Mouse (Mus musculus) E14TG2a.4 (cell line): ENCODE data around the gene Cx3cl1.

Source experiments
- CTCF ChIP-seq: conservative IDR thresholded peaks from 2 replicates; pipeline ENCODE4 v1.5.1; 2014; ENCODE audit warnings: low read length
- NANOG ChIP-seq: IDR thresholded peaks from 2 replicates; pipeline ENCODE4 v1.6.1; 2014; ENCODE audit warnings: borderline replicate concordance, low read length, mixed read lengths
- POU5F1 ChIP-seq: IDR thresholded peaks from 2 replicates; pipeline ENCODE4 v1.6.1; 2014; ENCODE audit warnings: low read length, borderline replicate concordance

GRCm38 (mm10) chr8:94819671-94820179 lies 47.9 kb downstream of the Cx3cl1 start:
- TF ChIP-seq CTCF (no peak), POU5F1 (no peak), NANOG (no peak)
